Mouse (Mus musculus): ENCODE results near the gene Pip5kl1. TPM values are rescaled to one million over a fixed set of nuclear protein-coding genes. Genes with fewer than 3 reads are reported as not detected.

Pip5kl1 gene
- total and polyA plus RNA-seq, 2 experiments from 2014 or later = 16.5 to 19.3 TPM

DNA sequence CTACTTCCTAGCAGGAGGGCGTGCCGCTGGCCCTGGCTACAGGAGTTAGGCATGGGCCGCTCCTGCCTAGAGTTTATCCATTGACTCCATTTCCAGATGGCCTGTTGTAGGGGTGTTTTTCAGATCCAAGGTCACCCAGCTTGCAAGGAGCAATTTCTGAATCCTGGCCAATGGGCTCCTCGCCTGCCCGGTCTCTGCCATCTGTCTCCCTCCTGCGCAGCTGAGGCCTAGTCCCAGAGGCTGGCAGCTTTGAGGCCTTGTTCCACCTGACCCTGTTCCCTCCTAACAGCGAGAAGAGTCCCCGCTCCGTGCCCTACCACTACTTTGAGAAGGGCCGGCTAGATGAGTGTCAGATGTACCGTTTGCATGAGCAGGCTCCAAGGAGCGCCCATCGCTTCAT lies 22.1 kb downstream of the Pip5kl1 start:
- H3K27ac ChIP-seq (ENCODE audit: low read depth, low read length) = no peak overlapping the region
- H3K4me2 ChIP-seq (ENCODE audit: low read depth, low read length, poor library complexity, severe bottlenecking) = no peak overlapping the region
- no peaks in the 10 kb centered on the region for H3K4me1 ChIP-seq (ENCODE audit: insufficient read depth, low read length)
- no peaks in the 10 kb centered on the region; the same call in 1 of the 2 replicates for H3K27me3 ChIP-seq (ENCODE audit: insufficient read depth, low read length)
- no peak overlapping the region for H3K4me3 ChIP-seq (ENCODE audit: low read depth, low read length)
- ATAC-seq (ENCODE audit: low FRiP score) = no peak
- H3K9me3 ChIP-seq (ENCODE audit: low read length) = no peaks in the 10 kb centered on the region
- WGBS = 81% methylated on average over 13 of the region's 13 CpGs
- TF ChIP-seq CTCF (IDR thresholded peaks at IDR 0.05) = no peak
- peak; percentile 78 for DNase-seq (ENCODE audit: low spot score)
- no peak overlapping the region for H3K9ac ChIP-seq (replicated peaks; ENCODE audit: low read length, poor library complexity, severe bottlenecking)
- peaks cover 40% of the 10 kb centered on the region for H3K36me3 ChIP-seq (ENCODE audit: insufficient read depth, low read length)

DNA sequence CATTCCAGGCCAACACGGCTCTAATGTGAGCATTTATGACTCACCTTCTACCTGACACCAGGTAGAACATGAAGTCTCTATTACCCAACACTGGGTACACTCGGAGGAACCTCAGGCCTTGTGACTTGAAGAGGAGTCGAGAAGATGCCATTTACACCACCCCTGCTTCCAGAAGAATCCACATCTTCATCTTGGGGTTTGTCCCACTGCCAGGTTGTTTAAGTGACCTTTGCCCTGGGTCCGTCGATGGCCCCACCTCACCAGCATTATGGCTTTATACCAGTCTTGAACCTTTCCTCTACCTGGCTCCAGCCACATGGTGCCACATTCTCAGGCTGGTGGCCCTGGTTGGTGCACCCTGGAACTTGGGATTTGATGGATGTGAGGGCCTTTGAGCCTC lies 22.7 kb downstream of the Pip5kl1 start:
- no peak overlapping the region for H3K27ac ChIP-seq (ENCODE audit: low read depth, low read length)
- H3K9ac ChIP-seq (replicated peaks; ENCODE audit: low read length, poor library complexity, severe bottlenecking) = no peak overlapping the region
- no peak overlapping the region for H3K4me2 ChIP-seq (ENCODE audit: low read depth, low read length, poor library complexity, severe bottlenecking)
- no peak overlapping the region for H3K4me3 ChIP-seq (ENCODE audit: low read depth, low read length)
- H3K36me3 ChIP-seq (ENCODE audit: insufficient read depth, low read length) = peaks cover 40% of the 10 kb centered on the region
- H3K27me3 ChIP-seq (ENCODE audit: insufficient read depth, low read length) = no peaks in the 10 kb centered on the region; the same call in 1 of the 2 replicates
- DNase-seq (ENCODE audit: low spot score) (no peak), ATAC-seq (ENCODE audit: low FRiP score) (no peak)
- no peaks in the 10 kb centered on the region for H3K4me1 ChIP-seq (ENCODE audit: insufficient read depth, low read length)
- 85% methylated on average over 5 of the region's 5 CpGs for WGBS
- no peak for TF ChIP-seq CTCF (IDR thresholded peaks at IDR 0.05)
- H3K9me3 ChIP-seq (ENCODE audit: low read length) = no peaks in the 10 kb centered on the region

- DNase-seq (ENCODE audit: low spot score) (no peak), ATAC-seq (ENCODE audit: low FRiP score) (no peak)
- Histone ChIP-seq H3K27me3 (ENCODE audit: insufficient read depth, low read length) (no peaks in the 10 kb centered on the region; the same call in 1 of the 2 replicates), H3K36me3 (ENCODE audit: insufficient read depth, low read length) (peaks cover 35% of the 10 kb centered on the region), H3K4me2 (ENCODE audit: low read depth, low read length, poor library complexity, severe bottlenecking) (no peak overlapping the region), H3K9ac (replicated peaks; ENCODE audit: low read length, poor library complexity, severe bottlenecking) (no peak overlapping the region), H3K9me3 (ENCODE audit: low read length) (no peaks in the 10 kb centered on the region), H3K4me3 (ENCODE audit: low read depth, low read length) (no peak overlapping the region), H3K27ac (ENCODE audit: low read depth, low read length) (no peak overlapping the region), H3K4me1 (ENCODE audit: insufficient read depth, low read length) (no peaks in the 10 kb centered on the region)
- WGBS = 91% methylated on average over 5 of the region's 5 CpGs
- no peak for TF ChIP-seq CTCF (IDR thresholded peaks at IDR 0.05)
These were observed 23.1 kb downstream of the Pip5kl1 start for GRCm38 (mm10) chr2:32597699-32598098.

GRCm38 (mm10) chr2:32598506-32598905 lies 23.9 kb downstream of the Pip5kl1 start:
- Histone ChIP-seq H3K36me3 (ENCODE audit: insufficient read depth, low read length) (peaks cover 32% of the 10 kb centered on the region), H3K4me1 (ENCODE audit: insufficient read depth, low read length) (no peaks in the 10 kb centered on the region), H3K9me3 (ENCODE audit: low read length) (no peaks in the 10 kb centered on the region), H3K4me3 (ENCODE audit: low read depth, low read length) (no peak overlapping the region), H3K27ac (ENCODE audit: low read depth, low read length) (no peak overlapping the region), H3K4me2 (ENCODE audit: low read depth, low read length, poor library complexity, severe bottlenecking) (no peak overlapping the region), H3K9ac (replicated peaks; ENCODE audit: low read length, poor library complexity, severe bottlenecking) (no peak overlapping the region), H3K27me3 (ENCODE audit: insufficient read depth, low read length) (no peaks in the 10 kb centered on the region; the same call in 1 of the 2 replicates)
- DNase-seq (ENCODE audit: low spot score) (no peak), ATAC-seq (ENCODE audit: low FRiP score) (no peak)
- no peak for TF ChIP-seq CTCF (IDR thresholded peaks at IDR 0.05)
- 87% methylated on average over 8 of the region's 8 CpGs for WGBS

GRCm38 (mm10) chr2:32599409-32599808 lies 24.8 kb downstream of the Pip5kl1 start, which contains the start of gene St6galnac6:
Gene St6galnac6 (plus strand): TSS chr2:32599709.
- Histone ChIP-seq H3K4me1 (ENCODE audit: insufficient read depth, low read length) (no peaks in the 10 kb centered on the region), H3K4me3 (ENCODE audit: low read depth, low read length) (no peak within 1 kb of the TSS), H3K9ac (replicated peaks; ENCODE audit: low read length, poor library complexity, severe bottlenecking) (no peak within 1 kb of the TSS), H3K27me3 (ENCODE audit: insufficient read depth, low read length) (no peaks in the 10 kb centered on the region; the same call in 1 of the 2 replicates), H3K36me3 (ENCODE audit: insufficient read depth, low read length) (peaks cover 25% of the 10 kb centered on the region; the same call in 1 of the 2 replicates), H3K9me3 (ENCODE audit: low read length) (no peaks in the 10 kb centered on the region), H3K4me2 (ENCODE audit: low read depth, low read length, poor library complexity, severe bottlenecking) (no peak within 1 kb of the TSS), H3K27ac (ENCODE audit: low read depth, low read length) (no peak within 1 kb of the TSS)
- no peak for ATAC-seq (ENCODE audit: low FRiP score)
- DNase-seq (ENCODE audit: low spot score) = no peak
- TF ChIP-seq CTCF (IDR thresholded peaks at IDR 0.05) = no peak
- WGBS = 92% methylated on average over 3 of the region's 3 CpGs

DNA sequence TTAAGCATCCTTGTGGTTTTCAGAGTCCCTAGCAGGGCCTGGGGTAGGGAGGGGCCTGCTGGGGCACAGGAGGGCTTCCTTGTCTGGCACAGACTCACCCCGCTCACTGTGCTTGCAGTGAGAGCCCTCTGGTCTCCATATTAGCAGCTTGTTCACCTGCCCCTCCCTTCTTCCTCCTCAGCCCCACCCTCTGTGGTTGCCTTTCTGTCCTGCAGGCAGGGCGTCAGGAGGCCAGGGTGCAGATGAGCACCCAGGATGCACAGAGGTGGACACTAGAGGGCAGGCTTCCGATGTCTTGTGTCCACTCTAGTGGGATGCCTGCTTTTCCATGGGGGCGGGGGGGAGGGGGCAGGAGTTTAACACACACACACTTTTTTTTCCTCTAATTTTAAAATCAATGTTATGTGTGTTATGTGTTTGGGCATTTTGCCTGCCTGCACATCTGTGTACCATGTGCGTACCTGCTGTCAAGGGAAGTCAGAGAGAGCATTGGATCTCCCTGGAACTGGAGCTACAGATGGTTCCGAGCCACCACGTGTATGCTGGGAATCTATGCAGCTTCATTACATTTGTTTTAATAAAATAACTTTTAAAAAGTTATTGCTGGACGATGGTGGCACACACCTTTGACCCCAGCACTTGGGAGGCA lies 26.9 kb downstream of the Pip5kl1 start:
- H3K9me3 ChIP-seq (ENCODE audit: low read length) = no peaks in the 10 kb centered on the region
- no peak overlapping the region for H3K27ac ChIP-seq (ENCODE audit: low read depth, low read length)
- DNase-seq (ENCODE audit: low spot score) (peak; percentile 48), ATAC-seq (ENCODE audit: low FRiP score) (no peak)
- no peaks in the 10 kb centered on the region for H3K4me1 ChIP-seq (ENCODE audit: insufficient read depth, low read length)
- no peak overlapping the region for H3K4me3 ChIP-seq (ENCODE audit: low read depth, low read length)
- H3K36me3 ChIP-seq (ENCODE audit: insufficient read depth, low read length) = peaks cover 11% of the 10 kb centered on the region; the same call in 1 of the 2 replicates
- H3K27me3 ChIP-seq (ENCODE audit: insufficient read depth, low read length) = no peaks in the 10 kb centered on the region; the same call in 1 of the 2 replicates
- 46% methylated on average over 8 of the region's 8 CpGs for WGBS
- H3K9ac ChIP-seq (replicated peaks; ENCODE audit: low read length, poor library complexity, severe bottlenecking) = no peak overlapping the region
- H3K4me2 ChIP-seq (ENCODE audit: low read depth, low read length, poor library complexity, severe bottlenecking) = no peak overlapping the region
- TF ChIP-seq CTCF (IDR thresholded peaks at IDR 0.05) = peak; percentile 57

All from midbrain, postnatal 0 days (tissue).